Mouse (Mus musculus) lung, embryonic 15.5 days (tissue): ENCODE measurements at regions not wholly inside any gene's neighbourhood (a gene's known extent, or its start where the extent isn't known, plus 50 kb on each side); places are given as distances from the start of the nearest gene placed in this dataset.
"Not testable (repeated sequence)": the region's sequence is repeated elsewhere in the genome, so short reads cannot be mapped to it uniquely, and the experiment has no call there.

Experiments used
- ATAC-seq: fragments of 200-750 bp; cut with Nextera tagmentation; 2 replicates; pipeline ENCODE4 v1.8.0; 2017; ENCODE audit warnings: moderate number of reproducible peaks, borderline replicate concordance; ENCODE audit not compliant: low FRiP score, low TSS enrichment; ENCODE audit errors: extremely low read depth
- H3K27ac ChIP-seq: fragments of 300-500 bp; sonication (generic); 2 replicates; pipeline ENCODE4 v1.5.1; 2015; ENCODE audit warnings: moderate library complexity, mild to moderate bottlenecking, inconsistent platforms
- H3K27me3 ChIP-seq: fragments of 300-500 bp; sonication (generic); 2 replicates; pipeline ENCODE4 v1.6.1; 2015; ENCODE audit warnings: inconsistent platforms
- H3K36me3 ChIP-seq: fragments of 300-500 bp; sonication (generic); 2 replicates; pipeline ENCODE4 v1.6.1; 2015; ENCODE audit warnings: inconsistent platforms
- H3K4me1 ChIP-seq: fragments of 300-500 bp; sonication (generic); 2 replicates; pipeline ENCODE4 v1.6.1; 2015; ENCODE audit warnings: inconsistent platforms
- H3K4me2 ChIP-seq: fragments of 300-500 bp; sonication (generic); 2 replicates; pipeline ENCODE4 v1.6.1; 2015; ENCODE audit warnings: inconsistent platforms, mild to moderate bottlenecking, moderate library complexity
- H3K4me3 ChIP-seq: fragments of 300-500 bp; sonication (generic); 2 replicates; pipeline ENCODE4 v1.5.1; 2015; ENCODE audit warnings: mild to moderate bottlenecking, inconsistent platforms
- H3K9ac ChIP-seq: fragments of 300-500 bp; sonication (generic); 2 replicates; pipeline ENCODE4 v1.6.1; 2015; ENCODE audit warnings: inconsistent platforms
- H3K9me3 ChIP-seq: fragments of 300-500 bp; sonication (generic); 2 replicates; pipeline ENCODE4 v1.6.1; 2016; ENCODE audit warnings: inconsistent platforms
- WGBS: fragments of 180-500 bp; shearing (Covaris S2); methylation state at CpG from one replicate; pipeline ENCODE4 v1.1.7; 2015; 5-methylcytosine and 5-hydroxymethylcytosine counted together

- H3K9me3 ChIP-seq = no peaks in the 10 kb centered on the region
- whole genome bisulfite sequencing = 55% methylated on average over 3 of the region's 3 CpGs
- H3K4me1 ChIP-seq = no peaks in the 10 kb centered on the region
- H3K9ac ChIP-seq = no peak overlapping the region
- H3K4me2 ChIP-seq = no peak overlapping the region
- no peak for ATAC-seq
- no peak overlapping the region for H3K4me3 ChIP-seq
- H3K27me3 ChIP-seq = no peaks in the 10 kb centered on the region
- H3K27ac ChIP-seq = no peak overlapping the region
- H3K36me3 ChIP-seq = no peaks in the 10 kb centered on the region
These were observed 69.9 kb downstream of the Fbxo4 start for GRCm38 (mm10) chr15:3909471-3909870.

GRCm38 (mm10) chr15:3908721-3909120 is 70.7 kb downstream of the Fbxo4 start:
- WGBS = 0% methylated on average over 2 of the region's 2 CpGs
- Histone ChIP-seq H3K27me3 (no peaks in the 10 kb centered on the region), H3K4me1 (no peaks in the 10 kb centered on the region), H3K27ac (no peak overlapping the region), H3K4me3 (no peak overlapping the region), H3K4me2 (no peak overlapping the region), H3K9me3 (no peaks in the 10 kb centered on the region), H3K9ac (no peak overlapping the region), H3K36me3 (no peaks in the 10 kb centered on the region)
- no peak for ATAC-seq

- WGBS = 34% methylated on average over 2 of the region's 2 CpGs
- ATAC-seq = no peak
- Histone ChIP-seq H3K4me3 (no peak overlapping the region), H3K9me3 (no peaks in the 10 kb centered on the region), H3K36me3 (no peaks in the 10 kb centered on the region), H3K4me1 (no peaks in the 10 kb centered on the region), H3K9ac (no peak overlapping the region), H3K27me3 (no peaks in the 10 kb centered on the region), H3K4me2 (no peak overlapping the region), H3K27ac (no peak overlapping the region)
These were observed 73.8 kb downstream of the Fbxo4 start for GRCm38 (mm10) chr15:3905548-3905947.

- Histone ChIP-seq H3K27me3 (no peaks in the 10 kb centered on the region), H3K9ac (no peak overlapping the region), H3K27ac (no peak overlapping the region), H3K36me3 (no peaks in the 10 kb centered on the region), H3K4me2 (no peak overlapping the region), H3K4me1 (no peaks in the 10 kb centered on the region), H3K4me3 (no peak overlapping the region), H3K9me3 (no peaks in the 10 kb centered on the region)
- 28% methylated on average over 2 of the region's 2 CpGs for WGBS
- no peak for ATAC-seq
These were observed 100.9 kb downstream of the Fbxo4 start for GRCm38 (mm10) chr15:3878429-3878828.

GRCm38 (mm10) chr15:3877506-3877905 is 101.9 kb downstream of the Fbxo4 start:
- Histone ChIP-seq H3K27ac (no peak overlapping the region), H3K27me3 (no peaks in the 10 kb centered on the region), H3K4me3 (no peak overlapping the region), H3K36me3 (no peaks in the 10 kb centered on the region), H3K9ac (no peak overlapping the region), H3K4me2 (no peak overlapping the region), H3K4me1 (no peaks in the 10 kb centered on the region), H3K9me3 (no peaks in the 10 kb centered on the region)
- no peak for ATAC-seq
- 76% methylated on average over 3 of the region's 3 CpGs for WGBS

GRCm38 (mm10) chr15:3875210-3875861 is 104.0 kb downstream of the Fbxo4 start:
- not testable (repeated sequence) for H3K36me3 ChIP-seq
- peak; percentile 75; the same call in 1 of the 2 replicates for ATAC-seq

GRCm38 (mm10) chr15:3831802-3832201 is 147.6 kb downstream of the Fbxo4 start:
- Histone ChIP-seq H3K4me1 (no peaks in the 10 kb centered on the region), H3K4me2 (no peak overlapping the region), H3K36me3 (no peaks in the 10 kb centered on the region), H3K27me3 (no peaks in the 10 kb centered on the region), H3K9me3 (no peaks in the 10 kb centered on the region), H3K4me3 (no peak overlapping the region), H3K27ac (no peak overlapping the region), H3K9ac (no peak overlapping the region)
- no peak for ATAC-seq
- WGBS = 79% methylated on average over 4 of the region's 4 CpGs

More at GRCm38 (mm10) chr15:3875210-3875861, 104.0 kb downstream of the Fbxo4 start:
- not testable (repeated sequence) for H3K9ac ChIP-seq, H3K4me1 ChIP-seq, H3K4me3 ChIP-seq, H3K27ac ChIP-seq, H3K4me2 ChIP-seq, H3K27me3 ChIP-seq, H3K9me3 ChIP-seq
- 37% methylated on average over 6 of the region's 7 CpGs for WGBS

- no peak for ATAC-seq
- 77% methylated on average over 2 of the region's 2 CpGs for WGBS
- H3K27ac ChIP-seq = no peak overlapping the region
- H3K36me3 ChIP-seq = no peaks in the 10 kb centered on the region
- H3K9me3 ChIP-seq = no peaks in the 10 kb centered on the region
- H3K4me2 ChIP-seq = no peak overlapping the region
- H3K9ac ChIP-seq = no peak overlapping the region
- no peaks in the 10 kb centered on the region for H3K4me1 ChIP-seq
- no peak overlapping the region for H3K4me3 ChIP-seq
- no peaks in the 10 kb centered on the region for H3K27me3 ChIP-seq
These were observed 173.9 kb downstream of the Fbxo4 start for GRCm38 (mm10) chr15:3805430-3805829.

GRCm38 (mm10) chr15:3775865-3776264 is 192.6 kb upstream of the Ghr start:
- Histone ChIP-seq H3K9me3 (no peaks in the 10 kb centered on the region), H3K27ac (no peak overlapping the region), H3K36me3 (no peaks in the 10 kb centered on the region), H3K4me2 (no peak overlapping the region), H3K4me3 (no peak overlapping the region), H3K4me1 (no peaks in the 10 kb centered on the region), H3K9ac (no peak overlapping the region), H3K27me3 (no peaks in the 10 kb centered on the region)
- WGBS = 75% methylated on average over 3 of the region's 3 CpGs
- ATAC-seq = no peak

- Histone ChIP-seq H3K36me3 (no peaks in the 10 kb centered on the region), H3K4me2 (no peak overlapping the region), H3K27me3 (no peaks in the 10 kb centered on the region), H3K9ac (no peak overlapping the region), H3K4me1 (no peaks in the 10 kb centered on the region), H3K9me3 (no peaks in the 10 kb centered on the region), H3K4me3 (no peak overlapping the region), H3K27ac (no peak overlapping the region)
- no peak for ATAC-seq
- 84% methylated on average over 8 of the region's 8 CpGs for WGBS
These were observed 189.0 kb upstream of the Ghr start for GRCm38 (mm10) chr15:3772228-3772789.

- no peak for ATAC-seq
- Histone ChIP-seq H3K4me2 (no peak overlapping the region), H3K9me3 (no peaks in the 10 kb centered on the region), H3K27ac (no peak overlapping the region), H3K9ac (no peak overlapping the region), H3K4me1 (no peaks in the 10 kb centered on the region), H3K27me3 (no peaks in the 10 kb centered on the region), H3K4me3 (no peak overlapping the region), H3K36me3 (no peaks in the 10 kb centered on the region)
- 79% methylated on average over 4 of the region's 4 CpGs for WGBS
These were observed 187.0 kb upstream of the Ghr start for GRCm38 (mm10) chr15:3770312-3770711.

- no peaks in the 10 kb centered on the region for H3K36me3 ChIP-seq
These were observed 181.4 kb upstream of the Ghr start for GRCm38 (mm10) chr15:3764726-3765125.

More at GRCm38 (mm10) chr15:3764726-3765125, 181.4 kb upstream of the Ghr start:
- no peaks in the 10 kb centered on the region for H3K27me3 ChIP-seq
- WGBS = 83% methylated on average over 3 of the region's 3 CpGs
- H3K27ac ChIP-seq = no peak overlapping the region
- no peak overlapping the region for H3K4me3 ChIP-seq
- no peaks in the 10 kb centered on the region for H3K4me1 ChIP-seq
- H3K9ac ChIP-seq = no peak overlapping the region
- no peak overlapping the region for H3K4me2 ChIP-seq
- no peaks in the 10 kb centered on the region for H3K9me3 ChIP-seq
- ATAC-seq = no peak
